Mouse (Mus musculus): Measurements from ENCODE around the gene Chd9.
"Not testable (repeated sequence)": the region's sequence is repeated elsewhere in the genome, so short reads cannot be mapped to it uniquely, and the experiment has no call there.

Chd9 gene

DNA sequence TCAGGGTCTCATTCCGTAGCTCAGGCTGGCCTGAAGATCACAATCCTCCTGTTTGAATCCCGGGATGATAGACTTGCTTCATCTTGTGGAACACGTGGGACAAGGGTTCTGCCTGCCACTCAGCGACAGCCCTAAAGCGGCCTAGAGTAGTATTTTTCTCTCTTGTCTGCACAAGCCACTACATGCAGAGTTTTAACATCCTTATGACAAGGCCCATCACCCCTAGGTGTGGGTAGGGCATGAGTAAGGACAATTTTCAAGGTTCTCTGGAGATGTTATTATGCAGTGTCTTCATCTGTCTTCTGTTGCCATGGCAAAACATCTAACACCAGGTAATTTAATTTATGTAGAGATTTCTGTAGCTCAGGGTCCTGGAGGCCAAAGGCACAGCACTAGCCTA lies 69.2 kb downstream of the Chd9 start:
- in situ Hi-C loops (cut with MboI; ENCODE audit: unreplicated experiment in 2 of 2), result no loop called here

- in situ Hi-C loops (cut with MboI; ENCODE audit: unreplicated experiment in 2 of 2), result no loop called here
Observed at GRCm38 (mm10) chr8:90898578-90898977, 70.4 kb downstream of the Chd9 start.

- in situ Hi-C loops (cut with MboI; ENCODE audit: unreplicated experiment in 2 of 2), result loop anchor here in 1 of 2 experiments (10.0 kb wide), 1 partner anchor 67 kb away; no protein-coding TSS in a partner anchor
Observed at GRCm38 (mm10) chr8:90902002-90902401, 73.8 kb downstream of the Chd9 start.

GRCm38 (mm10) chr8:90904171-90904706 lies 76.1 kb downstream of the Chd9 start:
- in situ Hi-C loops (cut with MboI; ENCODE audit: unreplicated experiment in 2 of 2), result loop anchor here in 1 of 2 experiments (10.0 kb wide), 1 partner anchor 69 kb away; no protein-coding TSS in a partner anchor

- in situ Hi-C loops (cut with MboI; ENCODE audit: unreplicated experiment in 2 of 2), result loop anchor here (5.0 to 10.0 kb wide), 2 partner anchors 72 to 75 kb away; no protein-coding TSS in a partner anchor
Observed at GRCm38 (mm10) chr8:90906922-90907321, 78.8 kb downstream of the Chd9 start.

- in situ Hi-C loops (cut with MboI; ENCODE audit: unreplicated experiment in 2 of 2), result loop anchor here (5.0 to 10.0 kb wide), 2 partner anchors 73 to 75 kb away; no protein-coding TSS in a partner anchor
Observed at GRCm38 (mm10) chr8:90907516-90907847, 79.3 kb downstream of the Chd9 start.

DNA sequence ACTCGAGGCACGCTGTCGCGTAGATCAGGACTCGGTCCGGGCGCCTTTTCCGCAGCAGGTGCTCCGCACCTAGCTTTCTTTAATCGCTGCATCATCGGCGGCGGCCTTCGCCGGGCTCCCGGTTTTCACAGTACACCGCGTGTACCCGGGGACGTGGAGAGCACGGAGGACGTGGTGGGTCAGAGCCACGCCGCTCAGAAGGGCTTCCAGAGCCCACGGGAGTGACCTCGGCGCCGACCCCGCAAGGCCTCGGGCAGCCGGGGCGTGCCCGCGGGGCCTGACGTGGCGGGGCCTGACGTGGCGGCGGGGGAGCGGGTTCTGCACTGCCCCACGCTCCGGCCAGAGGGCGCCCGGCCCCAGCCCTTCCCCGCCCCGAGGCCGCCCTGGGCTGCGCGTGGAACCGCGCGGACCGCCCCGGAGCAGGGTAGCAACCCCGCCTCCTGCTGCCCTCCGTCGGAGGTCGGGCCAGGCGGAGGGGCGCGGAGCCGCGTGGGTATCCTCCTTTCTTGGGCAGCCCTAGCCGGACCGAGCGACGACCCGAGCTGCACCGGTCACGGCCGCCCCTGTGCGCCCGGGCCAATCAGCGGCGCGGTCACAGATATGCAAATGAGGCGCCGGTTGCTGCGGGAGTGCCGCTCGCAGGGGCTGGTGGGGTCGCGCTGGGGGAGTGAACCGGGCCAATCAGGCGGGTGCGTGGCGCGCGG lies 79.8 kb downstream of the Chd9 start:
- in situ Hi-C loops (cut with MboI; ENCODE audit: unreplicated experiment in 2 of 2), result loop anchor here (5.0 to 10.0 kb wide), 2 partner anchors 73 to 76 kb away; no protein-coding TSS in a partner anchor

GRCm38 (mm10) chr8:90908580-90909471 lies 80.7 kb downstream of the Chd9 start:
- in situ Hi-C loops (cut with MboI; ENCODE audit: unreplicated experiment in 2 of 2), result loop anchor here (5.0 to 10.0 kb wide), 2 partner anchors 74 to 77 kb away; no protein-coding TSS in a partner anchor

- in situ Hi-C loops (cut with MboI; ENCODE audit: unreplicated experiment in 2 of 2), result no loop called here
Observed at GRCm38 (mm10) chr8:90923158-90923905, 95.2 kb downstream of the Chd9 start.

GRCm38 (mm10) chr8:90928412-90928811 lies 100.3 kb downstream of the Chd9 start:
- in situ Hi-C loops (cut with MboI; ENCODE audit: unreplicated experiment in 2 of 2), result no loop called here

DNA sequence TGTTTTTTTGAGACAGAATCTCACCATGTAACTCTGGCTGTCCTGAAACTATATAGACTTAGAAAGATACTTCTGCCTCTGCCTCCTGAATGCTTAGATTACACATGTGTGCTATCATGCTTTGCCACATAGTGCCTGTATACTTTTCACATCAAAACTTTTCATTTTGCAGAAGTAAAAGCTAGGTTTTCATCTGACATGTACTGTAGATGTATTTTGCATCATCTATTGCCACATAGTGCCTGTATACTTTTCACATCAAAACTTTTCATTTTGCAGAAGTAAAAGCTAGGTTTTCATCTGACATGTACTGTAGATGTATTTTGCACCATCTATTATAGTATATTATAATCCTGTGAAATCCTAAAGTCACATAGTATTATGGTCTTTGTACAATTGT lies 102.0 kb downstream of the Chd9 start:
- in situ Hi-C loops (cut with MboI; ENCODE audit: unreplicated experiment in 2 of 2), result not testable (repeated sequence)

GRCm38 (mm10) chr8:90932934-90933333 lies 104.8 kb downstream of the Chd9 start:
- in situ Hi-C loops (cut with MboI; ENCODE audit: unreplicated experiment in 2 of 2), result no loop called here

DNA sequence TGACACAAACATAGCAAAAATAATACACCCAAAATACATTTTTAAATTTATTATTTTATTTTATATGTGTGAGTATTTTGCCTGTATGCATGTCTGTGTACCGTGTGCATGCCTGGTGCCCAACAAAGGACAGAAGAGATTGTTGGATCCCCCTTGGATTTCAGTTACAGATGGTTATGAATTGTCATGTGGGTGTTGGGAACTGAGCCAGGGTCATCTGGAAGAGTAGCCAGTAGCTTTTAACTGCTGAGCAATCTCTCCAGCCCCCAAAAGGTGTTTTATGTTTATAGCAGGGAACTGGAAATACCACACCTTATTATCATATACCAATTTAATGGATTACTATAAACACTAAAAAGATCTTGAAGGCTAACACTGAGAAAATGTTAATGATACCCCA lies 106.6 kb downstream of the Chd9 start:
- in situ Hi-C loops (cut with MboI; ENCODE audit: unreplicated experiment in 2 of 2), result no loop called here

- in situ Hi-C loops (cut with MboI; ENCODE audit: unreplicated experiment in 2 of 2), result no loop called here
Observed at GRCm38 (mm10) chr8:90936840-90937239, 108.7 kb downstream of the Chd9 start.

DNA sequence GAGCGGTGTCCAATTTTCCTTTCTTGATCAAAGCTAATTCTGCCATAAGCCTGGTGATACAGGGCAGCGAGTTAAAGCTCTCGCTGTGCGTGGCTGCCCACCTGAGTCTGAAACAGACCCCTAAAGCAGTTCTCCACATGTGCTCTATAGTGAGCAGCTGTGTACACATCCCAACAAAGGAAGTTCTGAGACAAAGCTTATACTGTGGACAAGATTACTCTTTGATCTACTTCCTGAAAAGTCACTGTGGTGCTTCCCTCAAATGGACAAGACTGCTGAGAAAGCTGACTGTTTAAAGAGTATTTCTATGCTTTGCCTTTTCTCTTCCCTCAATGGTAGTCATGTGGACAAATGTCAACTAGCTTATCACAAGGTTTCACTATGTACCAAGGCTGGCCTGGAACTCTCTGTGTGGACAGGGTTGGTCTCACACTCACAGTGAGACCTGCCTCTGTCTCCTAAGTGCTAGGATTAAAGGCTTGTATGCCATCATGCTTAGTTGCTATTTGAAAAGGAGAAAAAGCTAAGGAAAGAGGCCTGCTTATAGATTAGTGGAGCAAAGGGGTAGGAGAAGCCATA lies 110.3 kb downstream of the Chd9 start:
- in situ Hi-C loops (cut with MboI; ENCODE audit: unreplicated experiment in 2 of 2), result no loop called here

GRCm38 (mm10) chr8:90939867-90940266 lies 111.7 kb downstream of the Chd9 start:
- in situ Hi-C loops (cut with MboI; ENCODE audit: unreplicated experiment in 2 of 2), result no loop called here

DNA sequence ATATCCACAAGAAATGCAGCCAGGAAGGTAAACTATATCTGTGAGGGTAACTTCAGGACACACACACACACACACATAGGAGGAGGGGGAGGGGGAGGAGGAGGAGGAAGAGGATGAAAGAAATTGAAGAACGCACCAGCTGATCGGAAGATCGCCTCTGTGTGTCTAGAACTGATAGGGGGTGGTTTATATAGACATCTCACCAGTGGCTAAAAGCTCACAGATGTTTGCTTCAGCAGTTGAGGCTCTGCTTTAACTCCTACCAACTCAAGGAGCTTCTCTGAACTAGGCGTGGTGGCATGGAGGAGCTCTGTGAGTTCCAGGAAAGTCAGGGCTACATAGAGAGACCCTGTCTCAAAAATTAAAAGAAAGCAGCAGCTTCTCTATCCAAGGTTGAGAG lies 115.6 kb downstream of the Chd9 start:
- in situ Hi-C loops (cut with MboI; ENCODE audit: unreplicated experiment in 2 of 2), result no loop called here

- in situ Hi-C loops (cut with MboI; ENCODE audit: unreplicated experiment in 2 of 2), result loop anchor here (5.0 kb wide), 2 partner anchors 43 to 123 kb away; no protein-coding TSS in a partner anchor
Observed at GRCm38 (mm10) chr8:90954802-90955760, 126.9 kb downstream of the Chd9 start.

- in situ Hi-C loops (cut with MboI; ENCODE audit: unreplicated experiment in 2 of 2), result loop anchor here in 1 of 2 experiments (5.0 kb wide), 1 partner anchor 123 kb away; no protein-coding TSS in a partner anchor
Observed at GRCm38 (mm10) chr8:90955761-90956136, 127.6 kb downstream of the Chd9 start.

All from v-Abl transformed pro-B cells (cell line).